Mouse (Mus musculus) intestine, embryonic 14.5 days (tissue): ENCODE results near the gene Diexf. TPM values are rescaled to one million over a fixed set of nuclear protein-coding genes. Genes with fewer than 3 reads are reported as not detected.
A peak's percentile ranks its signal among the peaks of the same experiment; 100 is the strongest.

ENCODE experiments used
- ATAC-seq: fragments of 200-750 bp; cut with Nextera tagmentation; replicated peaks from 2 replicates; pipeline ENCODE4 v1.8.0; 2017; ENCODE audit warnings: low read depth, moderate number of reproducible peaks, moderate TSS enrichment, moderate library complexity; ENCODE audit not compliant: low FRiP score, low TSS enrichment
- DNase-seq: peaks from one replicate; pipeline ENCODE4 v3.0.0-alpha.2; 2018; ENCODE audit warnings: low spot score
- H3K27ac ChIP-seq: fragments of 300-500 bp; sonication (generic); 2 replicates; pipeline ENCODE4 v1.5.1; 2014; ENCODE audit warnings: low read depth, mild to moderate bottlenecking, control low read depth
- H3K27me3 ChIP-seq: fragments of 300-500 bp; sonication (generic); replicated peaks from 2 replicates; pipeline ENCODE4 v1.6.1; 2014; ENCODE audit warnings: low read length, control low read depth; ENCODE audit not compliant: control insufficient read depth, insufficient read depth
- H3K36me3 ChIP-seq: fragments of 300-500 bp; sonication (generic); 2 replicates; pipeline ENCODE4 v1.6.1; 2014; ENCODE audit warnings: low read length, control low read depth; ENCODE audit not compliant: control insufficient read depth, insufficient read depth
- H3K4me1 ChIP-seq: fragments of 300-500 bp; sonication (generic); replicated peaks from 2 replicates; pipeline ENCODE4 v1.6.1; 2014; ENCODE audit warnings: low read length, control low read depth, mixed read lengths; ENCODE audit not compliant: control insufficient read depth, insufficient read depth
- H3K4me2 ChIP-seq: fragments of 300-500 bp; sonication (generic); 2 replicates; pipeline ENCODE4 v1.6.1; 2014; ENCODE audit warnings: low read length
- H3K4me3 ChIP-seq: fragments of 300-500 bp; sonication (generic); 2 replicates; pipeline ENCODE4 v1.5.1; 2014; ENCODE audit warnings: low read depth, low read length, control low read depth, mixed read lengths
- H3K9ac ChIP-seq: fragments of 300-500 bp; sonication (generic); 2 replicates; pipeline ENCODE4 v1.6.1; 2014; ENCODE audit warnings: mild to moderate bottlenecking, low read length
- H3K9me3 ChIP-seq: fragments of 300-500 bp; sonication (generic); 2 replicates; pipeline ENCODE4 v1.6.1; 2016; ENCODE audit warnings: low read length, control low read depth; ENCODE audit not compliant: control insufficient read depth
- WGBS: fragments of 180-500 bp; shearing (Covaris S2); extraction: QIAGEN DNeasy Blood & Tissue Kit; methylation state at CpG from one replicate; pipeline ENCODE4 v1.1.7; 2014; 5-methylcytosine and 5-hydroxymethylcytosine counted together
- polyA plus RNA-seq: library from polyadenylated mRNA; unstranded; fragments of >200 nt; fragmentation: Nextera tagmentation; extraction: Ambion mirVana; gene quantifications from 2 replicates; pipeline ENCODE4 v1.2.1, GENCODE M21; 2014

Diexf gene
- polyA plus RNA-seq, 1 experiment from 2014 or later = 11.2 TPM

DNA sequence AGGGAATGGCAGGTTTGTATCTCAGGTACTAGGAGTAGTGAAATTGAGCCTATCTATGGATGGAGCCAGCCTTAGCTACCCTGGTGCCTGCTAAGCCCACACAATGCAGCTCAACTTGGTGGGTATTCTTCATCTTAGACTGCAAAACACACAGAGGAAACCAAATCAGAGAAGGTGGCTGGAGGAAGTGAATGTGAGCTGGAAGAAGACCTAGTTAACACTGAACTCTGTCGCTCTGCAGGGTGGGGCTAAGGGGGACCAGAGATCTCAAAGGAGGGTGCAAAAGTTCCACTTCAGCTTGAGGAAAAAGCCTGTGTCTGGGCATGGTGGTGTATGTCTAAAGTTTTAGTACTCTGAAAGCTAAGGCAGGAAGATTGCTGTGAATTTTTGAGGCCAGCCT is 29.5 kb upstream of the Diexf start:
- H3K4me2 ChIP-seq = peak overlapping the region; percentile 49; the same call in 1 of the 2 replicates
- H3K4me1 ChIP-seq = peaks cover 19% of the 10 kb centered on the region
- H3K27me3 ChIP-seq = no peaks in the 10 kb centered on the region
- H3K36me3 ChIP-seq = no peaks in the 10 kb centered on the region
- H3K27ac ChIP-seq = peak overlapping the region; percentile 47
- WGBS = 38% methylated on average over 1 of the region's 1 CpGs
- no peaks in the 10 kb centered on the region for H3K9me3 ChIP-seq
- ATAC-seq (no peak), DNase-seq (no peak)
- no peak overlapping the region for H3K4me3 ChIP-seq
- H3K9ac ChIP-seq = no peak overlapping the region

DNA sequence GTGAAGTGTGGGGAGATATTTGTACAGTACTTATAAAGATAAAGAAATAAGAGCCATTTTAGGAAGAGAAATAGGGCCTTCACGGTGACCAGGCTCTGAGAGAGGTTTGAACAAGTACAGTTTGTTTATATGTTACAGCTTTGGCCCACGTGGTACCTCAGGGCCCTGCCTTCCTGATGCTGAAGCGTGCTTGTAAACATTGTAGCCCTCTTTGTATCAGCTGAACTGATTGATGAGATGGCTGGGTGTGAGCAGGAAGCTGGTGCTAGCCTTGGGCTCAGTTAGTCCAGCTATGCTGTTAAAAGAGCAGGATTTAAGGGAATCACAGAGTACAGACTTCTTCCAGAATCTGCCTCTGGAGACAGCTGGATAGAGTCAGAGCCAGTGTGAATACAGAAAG is 29.1 kb upstream of the Diexf start:
- no peaks in the 10 kb centered on the region for H3K36me3 ChIP-seq
- peaks cover 22% of the 10 kb centered on the region for H3K4me1 ChIP-seq
- no peak for ATAC-seq
- no peak overlapping the region for H3K9ac ChIP-seq
- peaks cover 4% of the 10 kb centered on the region for H3K27me3 ChIP-seq
- no peak overlapping the region for H3K4me3 ChIP-seq
- no peak overlapping the region for H3K4me2 ChIP-seq
- no peaks in the 10 kb centered on the region for H3K9me3 ChIP-seq
- H3K27ac ChIP-seq = peak overlapping the region; percentile 47; the same call in 1 of the 2 replicates
- 15% methylated on average over 3 of the region's 3 CpGs for WGBS
- no peak for DNase-seq

- peaks cover 23% of the 10 kb centered on the region for H3K4me1 ChIP-seq
- H3K4me3 ChIP-seq = no peak overlapping the region
- peak overlapping the region; percentile 51; the same call in 1 of the 2 replicates for H3K4me2 ChIP-seq
- no peaks in the 10 kb centered on the region for H3K9me3 ChIP-seq
- H3K36me3 ChIP-seq = no peaks in the 10 kb centered on the region
- ATAC-seq (no peak), DNase-seq (no peak)
- peaks cover 17% of the 10 kb centered on the region for H3K27me3 ChIP-seq
- WGBS = 78% methylated on average over 8 of the region's 8 CpGs
- no peak overlapping the region for H3K27ac ChIP-seq
- no peak overlapping the region for H3K9ac ChIP-seq
These were observed 27.0 kb upstream of the Diexf start for GRCm38 (mm10) chr1:193157111-193157492.

DNA sequence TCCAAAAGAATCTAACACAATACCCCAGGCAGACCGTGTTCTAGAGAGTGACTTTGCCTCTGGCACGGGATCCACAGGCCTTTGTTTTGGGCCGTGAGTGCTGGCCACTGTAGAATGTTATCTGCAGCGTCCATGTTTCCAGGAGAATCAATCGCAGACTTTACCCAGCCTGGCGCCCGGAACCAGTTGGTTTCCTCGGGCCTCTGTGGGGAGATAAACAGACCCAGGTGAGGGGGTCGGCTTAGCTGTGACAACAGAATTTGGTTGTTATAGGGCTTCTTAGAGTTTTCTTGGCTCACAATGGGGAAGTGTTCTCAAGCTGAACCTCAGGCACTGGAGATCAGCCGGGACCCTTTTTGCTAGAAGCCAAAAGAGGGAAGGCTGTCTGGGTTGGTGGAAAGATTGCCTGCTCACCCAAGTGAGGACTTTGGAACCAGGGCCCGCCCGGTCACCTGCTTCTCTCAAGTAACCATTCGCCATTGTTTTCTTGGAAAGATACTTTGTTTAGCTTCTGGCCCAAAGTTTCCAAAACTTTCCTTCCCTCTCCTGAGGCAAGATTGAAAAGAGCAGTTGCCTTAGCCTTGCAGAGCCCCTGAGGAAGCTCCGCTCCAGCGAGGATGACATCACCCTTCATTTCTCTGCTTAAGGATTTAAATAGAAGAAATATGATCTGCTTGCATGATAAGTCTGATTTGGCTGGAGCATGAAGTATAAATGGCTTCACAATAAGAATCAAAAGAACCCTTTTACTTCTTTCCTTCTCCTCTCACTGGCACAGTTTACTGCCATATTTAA is 26.4 kb upstream of the Diexf start:
- peaks cover 23% of the 10 kb centered on the region for H3K4me1 ChIP-seq
- ATAC-seq (no peak), DNase-seq (no peak)
- no peaks in the 10 kb centered on the region for H3K9me3 ChIP-seq
- peak overlapping the region; percentile 51 for H3K4me2 ChIP-seq
- H3K9ac ChIP-seq = no peak overlapping the region
- no peak overlapping the region for H3K4me3 ChIP-seq
- 64% methylated on average over 15 of the region's 15 CpGs for WGBS
- peak overlapping the region; percentile 55; the same call in 1 of the 2 replicates for H3K27ac ChIP-seq
- H3K27me3 ChIP-seq = peaks cover 17% of the 10 kb centered on the region
- no peaks in the 10 kb centered on the region for H3K36me3 ChIP-seq

DNA sequence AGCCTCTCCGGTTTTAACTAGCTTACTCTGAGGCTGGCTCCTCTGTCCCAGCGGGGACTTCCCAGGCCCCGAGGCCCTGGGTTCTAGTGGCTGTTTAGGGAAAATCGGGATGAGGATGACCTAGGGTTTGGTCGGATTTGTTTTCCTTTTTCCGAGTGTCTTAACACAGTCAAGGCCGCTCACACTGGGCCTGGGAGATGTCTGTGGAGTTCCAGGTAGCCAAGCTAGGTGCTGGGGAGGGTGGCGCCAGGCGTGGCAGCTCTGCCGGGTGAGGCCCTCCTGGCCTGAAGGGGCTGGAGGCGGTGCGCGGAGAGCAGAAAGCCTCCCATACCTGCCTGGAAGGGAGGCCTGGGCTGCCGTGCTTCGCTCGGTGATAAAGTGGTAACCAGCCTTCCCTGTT is 23.5 kb upstream of the Diexf start:
- Histone ChIP-seq H3K9ac (peak overlapping the region; percentile 31), H3K4me3 (peak overlapping the region; percentile 44), H3K4me1 (peaks cover 12% of the 10 kb centered on the region), H3K9me3 (no peaks in the 10 kb centered on the region), H3K36me3 (no peaks in the 10 kb centered on the region), H3K27me3 (peaks cover 17% of the 10 kb centered on the region), H3K27ac (no peak overlapping the region; the same call in 1 of the 2 replicates), H3K4me2 (peak overlapping the region; percentile 51)
- 21% methylated on average over 16 of the region's 16 CpGs for WGBS
- ATAC-seq (peak; percentile 41; the same call in 1 of the 2 replicates), DNase-seq (peak; percentile 75)

GRCm38 (mm10) chr1:193152872-193153271 is 22.8 kb upstream of the Diexf start, which contains the start of gene Irf6:
TSS of gene Irf6 (plus strand) at chr1:193153111.
- Histone ChIP-seq H3K27me3 (peaks cover 17% of the 10 kb centered on the region), H3K9me3 (no peaks in the 10 kb centered on the region), H3K4me3 (peak within 1 kb of the TSS; percentile 44), H3K36me3 (no peaks in the 10 kb centered on the region), H3K4me2 (peak within 1 kb of the TSS; percentile 51), H3K27ac (no peak within 1 kb of the TSS; the same call in 1 of the 2 replicates), H3K4me1 (peaks cover 12% of the 10 kb centered on the region), H3K9ac (peak within 1 kb of the TSS; percentile 31)
- 2% methylated on average over 30 of the region's 30 CpGs for WGBS
- DNase-seq (no peak), ATAC-seq (peak; percentile 96)

DNA sequence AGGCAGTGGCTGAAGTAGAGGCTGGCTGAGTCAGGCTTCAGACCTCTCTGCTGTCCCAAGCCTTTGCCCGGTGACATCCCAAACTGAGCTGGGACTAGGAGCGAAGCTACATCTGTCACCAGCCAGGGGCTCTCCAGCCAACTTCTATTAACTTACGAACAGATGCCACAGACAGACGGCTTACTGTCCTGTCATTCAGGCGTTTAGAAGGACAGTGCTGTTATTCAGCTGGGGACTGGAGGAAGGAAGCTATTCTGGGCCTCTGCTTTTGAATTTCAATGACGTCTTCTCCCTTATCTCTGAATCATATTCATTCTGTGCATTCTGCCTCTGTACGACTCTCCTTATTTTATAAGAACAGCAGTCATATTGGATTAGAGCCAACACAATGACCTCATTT is 21.1 kb upstream of the Diexf start:
- 39% methylated on average over 7 of the region's 7 CpGs for WGBS
- Histone ChIP-seq H3K4me1 (peaks cover 12% of the 10 kb centered on the region), H3K4me3 (no peak overlapping the region), H3K36me3 (no peaks in the 10 kb centered on the region), H3K27ac (no peak overlapping the region; the same call in 1 of the 2 replicates), H3K27me3 (peaks cover 17% of the 10 kb centered on the region), H3K4me2 (no peak overlapping the region), H3K9ac (no peak overlapping the region), H3K9me3 (no peaks in the 10 kb centered on the region)
- ATAC-seq (no peak), DNase-seq (no peak)

DNA sequence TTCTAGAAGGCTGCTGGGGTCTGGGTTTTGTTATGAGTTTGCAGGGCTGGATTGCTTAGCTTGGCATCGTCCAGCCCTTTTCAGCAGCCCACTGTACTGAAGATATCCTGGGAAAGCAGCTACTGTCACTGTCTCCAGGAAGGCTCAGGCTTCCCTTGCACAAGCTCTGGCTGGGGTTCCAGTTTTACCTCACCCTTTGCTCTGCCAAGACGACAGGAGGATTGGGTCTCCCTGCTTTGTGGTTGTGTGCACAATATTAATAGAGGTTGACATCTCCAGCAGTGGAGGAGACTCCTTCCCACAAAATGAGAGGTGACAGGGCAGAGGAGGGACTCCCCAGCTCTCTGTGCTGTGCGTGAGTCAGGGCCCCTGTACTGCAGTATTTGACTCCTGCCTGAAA is 19.2 kb upstream of the Diexf start:
- no peak overlapping the region for H3K4me2 ChIP-seq
- H3K36me3 ChIP-seq = no peaks in the 10 kb centered on the region
- no peak for ATAC-seq
- no peak overlapping the region for H3K9ac ChIP-seq
- no peak overlapping the region for H3K27ac ChIP-seq
- peaks cover 10% of the 10 kb centered on the region for H3K4me1 ChIP-seq
- no peaks in the 10 kb centered on the region for H3K9me3 ChIP-seq
- WGBS = 45% methylated on average over 3 of the region's 3 CpGs
- no peak for DNase-seq
- H3K4me3 ChIP-seq = no peak overlapping the region
- peaks cover 13% of the 10 kb centered on the region for H3K27me3 ChIP-seq

DNA sequence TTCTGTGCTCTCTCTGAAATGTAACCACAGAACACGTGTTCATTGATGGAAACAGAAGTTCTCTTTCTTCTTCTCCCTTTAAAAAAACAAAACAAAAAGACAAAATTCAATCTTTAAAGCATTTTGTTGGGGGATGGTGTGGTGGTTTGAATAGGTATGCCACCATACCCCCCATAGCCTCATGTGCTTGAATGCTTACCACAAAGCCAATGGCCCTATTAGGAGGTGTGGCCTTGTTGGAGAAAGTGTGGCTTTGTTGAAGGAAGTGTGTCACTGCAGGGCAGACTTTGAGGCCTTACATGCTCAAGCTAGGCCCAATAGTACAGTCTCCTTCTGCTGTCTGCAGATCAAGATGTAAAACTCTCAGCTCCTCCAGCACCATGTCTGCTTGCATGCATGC is 16.3 kb upstream of the Diexf start:
- H3K9ac ChIP-seq = no peak overlapping the region
- 71% methylated on average over 1 of the region's 1 CpGs for WGBS
- no peak overlapping the region for H3K4me2 ChIP-seq
- H3K27ac ChIP-seq = no peak overlapping the region
- no peaks in the 10 kb centered on the region for H3K9me3 ChIP-seq
- no peak for ATAC-seq
- DNase-seq = no peak
- no peaks in the 10 kb centered on the region for H3K27me3 ChIP-seq
- peaks cover 8% of the 10 kb centered on the region for H3K4me1 ChIP-seq
- H3K36me3 ChIP-seq = no peaks in the 10 kb centered on the region
- H3K4me3 ChIP-seq = no peak overlapping the region
